In genomic region chr10:69467182-69467581, GRCm38 (mm10) we compare ENCODE assay signal across 15 mouse cellular contexts.
DNase-seq lines count a peak whose midpoint lies in the region; ATAC-seq and TF ChIP-seq lines count a peak whose summit lies in the region.
"Had no signal": no experiment of that assay in that cellular context is flagged by ENCODE, and none has a peak within 500 bp of the region (broad histone marks: within the 10 kb centered on the region; RNA-seq: fewer than 3 reads in every experiment).

No protein-coding gene starts in this region.

- H3K9ac ChIP-seq in forebrain, postnatal 0 days, result no peak overlapping the region
- H3K9ac ChIP-seq in midbrain, embryonic 13.5 days (replicated peaks), result no peak overlapping the region
- H3K9ac ChIP-seq in kidney, embryonic 16.5 days (replicated peaks; ENCODE audit: low read length), result no peak overlapping the region
- H3K9ac ChIP-seq: embryonic facial prominence, embryonic 15.5 days; liver, embryonic 14.5 days; stomach, embryonic 15.5 days had no signal

- no peak for DNase-seq in layer of hippocampus, adult 2 months (ENCODE audit: low spot score in 2 of 2)
- no peak for DNase-seq in layer of hippocampus, adult 18-20 months (ENCODE audit: low spot score in 2 of 2)
- DNase-seq in forebrain, postnatal 0 days, result no peak
- DNase-seq in skeletal muscle tissue, adult 2 months (ENCODE audit: low read depth, low spot score), result peak; percentile 42
- DNase-seq in frontal cortex, adult 2 months (ENCODE audit: extremely low spot score in 1 of 2, low spot score in 1 of 2), result no peak
- DNase-seq: adrenal gland, adult 8-10 months; cerebellum, adult 8-10 months; kidney, adult 9 months; thymus, postnatal 4 days had no signal

- H3K4me1 ChIP-seq in forebrain, postnatal 0 days (ENCODE audit: insufficient read depth), result peaks cover 31% of the 10 kb centered on the region
- H3K4me1 ChIP-seq in midbrain, embryonic 13.5 days (replicated peaks), result peaks cover 58% of the 10 kb centered on the region
- H3K4me1 ChIP-seq in kidney, embryonic 16.5 days (ENCODE audit: insufficient read depth, low read length), result no peaks in the 10 kb centered on the region
- H3K4me1 ChIP-seq: embryonic facial prominence, embryonic 15.5 days; stomach, embryonic 15.5 days had no signal

- no peak overlapping the region for H3K4me3 ChIP-seq in layer of hippocampus, adult 2 months
- H3K4me3 ChIP-seq in forebrain, postnatal 0 days (ENCODE audit: low read depth, low read length), result no peak overlapping the region
- H3K4me3 ChIP-seq in midbrain, embryonic 13.5 days (replicated peaks), result no peak overlapping the region
- H3K4me3 ChIP-seq in kidney, embryonic 16.5 days (ENCODE audit: low read length), result no peak overlapping the region
- H3K4me3 ChIP-seq: embryonic facial prominence, embryonic 15.5 days; stomach, embryonic 15.5 days had no signal

- no peaks in the 10 kb centered on the region for H3K27me3 ChIP-seq in forebrain, postnatal 0 days (ENCODE audit: insufficient read depth, low read length)
- H3K27me3 ChIP-seq in midbrain, embryonic 13.5 days, result no peaks in the 10 kb centered on the region
- H3K27me3 ChIP-seq in kidney, embryonic 16.5 days (ENCODE audit: insufficient read depth, low read length), result no peaks in the 10 kb centered on the region
- H3K27me3 ChIP-seq: embryonic facial prominence, embryonic 15.5 days; stomach, embryonic 15.5 days had no signal

- H3K27ac ChIP-seq in layer of hippocampus, adult 2 months, result peak overlapping the region; percentile 93; the same call in 1 of the 2 replicates
- H3K27ac ChIP-seq in forebrain, postnatal 0 days (ENCODE audit: low read depth, low read length), result peak overlapping the region; percentile 90
- H3K27ac ChIP-seq in midbrain, embryonic 13.5 days, result peak overlapping the region; percentile 94
- no peak overlapping the region for H3K27ac ChIP-seq in kidney, embryonic 16.5 days (ENCODE audit: low read length)
- H3K27ac ChIP-seq: embryonic facial prominence, embryonic 15.5 days; liver, embryonic 14.5 days; stomach, embryonic 15.5 days had no signal

- ATAC-seq in forebrain, postnatal 0 days, result no peak
- no peak for ATAC-seq in midbrain, embryonic 13.5 days
- ATAC-seq in kidney, embryonic 16.5 days (ENCODE audit: low FRiP score, low TSS enrichment), result no peak
- ATAC-seq: lung, postnatal 0 days had no signal

- TF ChIP-seq CTCF in layer of hippocampus, adult 2 months (conservative IDR thresholded peaks at IDR 0.05), result no peak
- no peak for TF ChIP-seq CTCF in forebrain, postnatal 0 days (IDR thresholded peaks at IDR 0.05; ENCODE audit: low read depth)

- no peaks in the 10 kb centered on the region for H3K36me3 ChIP-seq in forebrain, postnatal 0 days (ENCODE audit: insufficient read depth)
- no peaks in the 10 kb centered on the region for H3K36me3 ChIP-seq in midbrain, embryonic 13.5 days
- H3K36me3 ChIP-seq in kidney, embryonic 16.5 days (ENCODE audit: insufficient read depth, low read length), result no peaks in the 10 kb centered on the region
- H3K36me3 ChIP-seq: embryonic facial prominence, embryonic 15.5 days; stomach, embryonic 15.5 days had no signal

- no peaks in the 10 kb centered on the region for H3K9me3 ChIP-seq in forebrain, postnatal 0 days (ENCODE audit: low read length)
- no peaks in the 10 kb centered on the region for H3K9me3 ChIP-seq in midbrain, embryonic 13.5 days
- no peaks in the 10 kb centered on the region for H3K9me3 ChIP-seq in kidney, embryonic 16.5 days (ENCODE audit: low read length)
- H3K9me3 ChIP-seq: embryonic facial prominence, embryonic 15.5 days; stomach, embryonic 15.5 days had no signal

- 25% methylated on average over 2 of the region's 2 CpGs for WGBS in forebrain, postnatal 0 days
- WGBS in midbrain, embryonic 13.5 days, result 43% methylated on average over 2 of the region's 2 CpGs
- WGBS in kidney, embryonic 16.5 days, result 72% methylated on average over 2 of the region's 2 CpGs

- no peak overlapping the region for H3K4me2 ChIP-seq in forebrain, postnatal 0 days (ENCODE audit: low read depth)
- no peak overlapping the region for H3K4me2 ChIP-seq in midbrain, embryonic 13.5 days (replicated peaks)
- no peak overlapping the region for H3K4me2 ChIP-seq in kidney, embryonic 16.5 days (replicated peaks; ENCODE audit: low read depth, low read length)
- H3K4me2 ChIP-seq: embryonic facial prominence, embryonic 15.5 days; stomach, embryonic 15.5 days had no signal
